In the genomic region with DNA sequence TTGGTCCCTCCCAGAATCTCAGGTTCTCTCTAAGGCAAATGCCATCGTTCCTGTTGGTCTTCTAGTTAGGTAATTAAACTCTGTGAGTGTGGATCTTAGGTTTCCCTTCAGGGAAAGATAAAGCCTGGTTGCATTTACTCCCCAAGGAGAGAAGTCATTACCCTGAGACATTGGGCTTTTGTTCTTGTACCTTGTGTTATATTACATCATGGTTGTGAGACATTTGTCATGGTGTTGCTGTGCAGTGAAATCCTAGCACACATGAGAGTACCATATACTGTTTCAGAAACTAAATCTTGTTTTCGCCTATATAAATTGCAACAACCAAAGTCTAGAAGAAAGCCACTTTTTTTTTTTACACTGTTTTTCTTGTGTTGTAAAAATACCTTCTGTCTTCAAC, we compare ENCODE assay signal across 25 mouse cellular contexts.
"Had no signal": no experiment of that assay in that cellular context is flagged by ENCODE, and none has a peak within 500 bp of the region (broad histone marks: within the 10 kb centered on the region; RNA-seq: fewer than 3 reads in every experiment).

No protein-coding gene starts in this region.

- H3K4me3 ChIP-seq: gastrocnemius, adult 2 months; heart, embryonic 10.5 days; heart, embryonic 12.5 days; hindbrain, embryonic 10.5 days; intestine, embryonic 15.5 days; kidney, embryonic 15.5 days; layer of hippocampus, adult 2 months; left cerebral cortex, adult 2 months; limb, embryonic 10.5 days; limb, embryonic 12.5 days; liver, embryonic 13.5 days; liver, embryonic 15.5 days had no signal

- H3K36me3 ChIP-seq: heart, embryonic 10.5 days; heart, embryonic 12.5 days; hindbrain, embryonic 10.5 days; intestine, embryonic 15.5 days; kidney, embryonic 15.5 days; limb, embryonic 10.5 days; limb, embryonic 12.5 days; liver, embryonic 13.5 days; liver, embryonic 15.5 days had no signal

- H3K9ac ChIP-seq: heart, embryonic 12.5 days; intestine, embryonic 15.5 days; kidney, embryonic 15.5 days; limb, embryonic 12.5 days; liver, embryonic 13.5 days; liver, embryonic 15.5 days had no signal

- H3K4me2 ChIP-seq: heart, embryonic 12.5 days; intestine, embryonic 15.5 days; kidney, embryonic 15.5 days; limb, embryonic 12.5 days; liver, embryonic 11.5 days; liver, embryonic 13.5 days; liver, embryonic 15.5 days had no signal

- H3K4me1 ChIP-seq: heart, embryonic 10.5 days; heart, embryonic 12.5 days; intestine, embryonic 15.5 days; liver, embryonic 13.5 days; liver, embryonic 15.5 days had no signal

- H3K9me3 ChIP-seq: heart, embryonic 10.5 days; heart, embryonic 12.5 days; hindbrain, embryonic 10.5 days; intestine, embryonic 15.5 days; kidney, embryonic 15.5 days; limb, embryonic 10.5 days; liver, embryonic 13.5 days; liver, embryonic 15.5 days had no signal

- DNase-seq: gastrocnemius, adult 2 months; gastrocnemius, postnatal 10 days; gastrocnemius, postnatal 25 days; heart, adult 18-20 months; heart, postnatal 10 days; heart, postnatal 4 days; kidney, adult 18-20 months; kidney, adult 8-10 months; kidney, postnatal 10 days; kidney, postnatal 4 days; liver; liver, embryonic 13.5 days had no signal

- H3K27ac ChIP-seq: gastrocnemius, adult 2 months; heart, embryonic 10.5 days; hindbrain, embryonic 10.5 days; intestine, embryonic 15.5 days; kidney, embryonic 15.5 days; layer of hippocampus, adult 2 months; limb, embryonic 10.5 days; limb, embryonic 12.5 days; liver, embryonic 13.5 days; liver, embryonic 15.5 days had no signal

- ATAC-seq: inflammation-experienced regulatory T-cells, adult 6 months; intestine, embryonic 15.5 days; intestine, postnatal 0 days had no signal

- H3K27me3 ChIP-seq: heart, embryonic 12.5 days; intestine, embryonic 15.5 days; kidney, embryonic 15.5 days; liver, embryonic 13.5 days; liver, embryonic 15.5 days had no signal
